Mouse (Mus musculus) midbrain, postnatal 0 days (tissue): ENCODE data around the gene Dnm2. TPM values are rescaled to one million over a fixed set of nuclear protein-coding genes. Genes with fewer than 3 reads are reported as not detected.

ENCODE experiments used
- ATAC-seq: fragments of 200-750 bp; cut with Nextera tagmentation; 2 replicates; pipeline ENCODE4 v1.8.0; 2017; ENCODE audit warnings: moderate number of reproducible peaks, mild to moderate bottlenecking, moderate TSS enrichment, moderate library complexity; ENCODE audit not compliant: low FRiP score
- DNase-seq: peaks from one replicate; pipeline ENCODE4 v3.0.0-alpha.2; 2015; ENCODE audit warnings: low spot score
- H3K27ac ChIP-seq: fragments of 300-500 bp; sonication (generic); 2 replicates; pipeline ENCODE4 v1.5.1; 2014; ENCODE audit warnings: low read depth, mild to moderate bottlenecking, low read length, mixed read lengths
- H3K27me3 ChIP-seq: fragments of 300-500 bp; sonication (generic); 2 replicates; pipeline ENCODE4 v1.6.1; 2014; ENCODE audit warnings: low read length, control low read depth, mixed read lengths; ENCODE audit not compliant: insufficient read depth
- H3K36me3 ChIP-seq: fragments of 300-500 bp; sonication (generic); 2 replicates; pipeline ENCODE4 v1.6.1; 2014; ENCODE audit warnings: low read length, control low read depth, mixed read lengths; ENCODE audit not compliant: insufficient read depth
- H3K4me1 ChIP-seq: fragments of 300-500 bp; sonication (generic); 2 replicates; pipeline ENCODE4 v1.6.1; 2014; ENCODE audit warnings: mild to moderate bottlenecking, control low read depth, antibody characterized with exemption, low read length, mixed read lengths; ENCODE audit not compliant: insufficient read depth
- H3K4me2 ChIP-seq: fragments of 300-500 bp; sonication (generic); 2 replicates; pipeline ENCODE4 v1.6.1; 2014; ENCODE audit warnings: low read depth, mild to moderate bottlenecking, low read length, mixed read lengths; ENCODE audit not compliant: poor library complexity, severe bottlenecking
- H3K4me3 ChIP-seq: fragments of 300-500 bp; sonication (generic); 2 replicates; pipeline ENCODE4 v1.5.1; 2014; ENCODE audit warnings: low read depth, mild to moderate bottlenecking, low read length, moderate library complexity
- H3K9ac ChIP-seq: fragments of 300-500 bp; sonication (generic); replicated peaks from 2 replicates; pipeline ENCODE4 v1.6.1; 2014; ENCODE audit warnings: mild to moderate bottlenecking, low read length, moderate library complexity, mixed read lengths; ENCODE audit not compliant: poor library complexity, severe bottlenecking
- H3K9me3 ChIP-seq: fragments of 300-500 bp; sonication (generic); 2 replicates; pipeline ENCODE4 v1.6.1; 2016; ENCODE audit warnings: low read length, control low read depth
- CTCF ChIP-seq: IDR thresholded peaks from 2 replicates; pipeline ENCODE4 v1.5.1; 2016; ENCODE audit warnings: antibody characterized with exemption, mild to moderate bottlenecking
- WGBS: fragments of 180-500 bp; shearing (Covaris S2); extraction: QIAGEN DNeasy Blood & Tissue Kit; methylation state at CpG from one replicate; pipeline ENCODE4 v1.1.7; 2014; 5-methylcytosine and 5-hydroxymethylcytosine counted together
- polyA plus RNA-seq: library from polyadenylated mRNA; unstranded; fragments of >200 nt; fragmentation: Nextera tagmentation; extraction: Ambion mirVana; gene quantifications from 2 replicates; pipeline ENCODE4 v1.2.1, GENCODE M21; 2015
- total RNA-seq: library from RNA; depleted of rRNA; stranded (reverse); fragments of >200 nt; gene quantifications from 2 replicates; pipeline ENCODE4 v1.2.3, GENCODE M21; 2014; rRNA removed

Gene Dnm2
- 67.8 and 69.2 TPM in 2 replicates for total RNA-seq
- polyA plus RNA-seq = 52.8 and 59.2 TPM in 2 replicates

GRCm38 (mm10) chr9:21424631-21425555 lies at the start of gene Dnm2:
Gene Dnm2, plus strand, starts transcription at chr9:21424908.
- TF ChIP-seq CTCF = no peak
- no peaks in the 10 kb centered on the region for H3K27me3 ChIP-seq
- ATAC-seq = peak; percentile 98

GRCm38 (mm10) chr9:21379195-21379594 lies 45.5 kb upstream of the Dnm2 start:
- H3K4me2 ChIP-seq = no peak overlapping the region
- no peaks in the 10 kb centered on the region for H3K9me3 ChIP-seq
- H3K36me3 ChIP-seq = peaks cover 2% of the 10 kb centered on the region; the same call in 1 of the 2 replicates
- no peak for DNase-seq
- no peak for ATAC-seq
- H3K4me3 ChIP-seq = no peak overlapping the region
- H3K4me1 ChIP-seq = no peaks in the 10 kb centered on the region
- H3K27me3 ChIP-seq = no peaks in the 10 kb centered on the region
- no peak overlapping the region for H3K27ac ChIP-seq
- no peak overlapping the region for H3K9ac ChIP-seq
- WGBS = 86% methylated on average over 3 of the region's 3 CpGs
- TF ChIP-seq CTCF = no peak

More at GRCm38 (mm10) chr9:21424631-21425555, at the start of gene Dnm2:
- H3K4me3 ChIP-seq = peak within 1 kb of the TSS; percentile 97
- peak within 1 kb of the TSS; percentile 69 for H3K4me2 ChIP-seq
- peak; percentile 99 for DNase-seq
- WGBS = 0% methylated on average over 81 of the region's 82 CpGs
- peak within 1 kb of the TSS; percentile 96 for H3K9ac ChIP-seq
- peaks cover 11% of the 10 kb centered on the region for H3K36me3 ChIP-seq
- H3K4me1 ChIP-seq = peaks cover 14% of the 10 kb centered on the region
- H3K9me3 ChIP-seq = no peaks in the 10 kb centered on the region
- H3K27ac ChIP-seq = peak within 1 kb of the TSS; percentile 79

GRCm38 (mm10) chr9:21380868-21381267 lies 43.8 kb upstream of the Dnm2 start:
- Histone ChIP-seq H3K9ac (no peak overlapping the region), H3K4me3 (no peak overlapping the region), H3K27me3 (no peaks in the 10 kb centered on the region), H3K4me1 (no peaks in the 10 kb centered on the region), H3K9me3 (no peaks in the 10 kb centered on the region), H3K27ac (no peak overlapping the region), H3K4me2 (no peak overlapping the region), H3K36me3 (peaks cover 2% of the 10 kb centered on the region; the same call in 1 of the 2 replicates)
- ATAC-seq = no peak
- DNase-seq = no peak
- no peak for TF ChIP-seq CTCF

GRCm38 (mm10) chr9:21383966-21384365 lies 40.7 kb upstream of the Dnm2 start:
- ATAC-seq (no peak), DNase-seq (no peak)
- Histone ChIP-seq H3K4me1 (no peaks in the 10 kb centered on the region), H3K4me3 (no peak overlapping the region), H3K27ac (no peak overlapping the region), H3K9ac (no peak overlapping the region), H3K4me2 (no peak overlapping the region), H3K27me3 (no peaks in the 10 kb centered on the region), H3K9me3 (no peaks in the 10 kb centered on the region), H3K36me3 (peaks cover 12% of the 10 kb centered on the region; the same call in 1 of the 2 replicates)
- TF ChIP-seq CTCF = no peak

- no peak overlapping the region for H3K4me2 ChIP-seq
- DNase-seq (no peak), ATAC-seq (no peak)
- no peaks in the 10 kb centered on the region for H3K4me1 ChIP-seq
- H3K9me3 ChIP-seq = no peaks in the 10 kb centered on the region
- no peak overlapping the region for H3K4me3 ChIP-seq
- TF ChIP-seq CTCF = no peak
- H3K27ac ChIP-seq = no peak overlapping the region
- no peaks in the 10 kb centered on the region for H3K27me3 ChIP-seq
- 80% methylated on average over 10 of the region's 10 CpGs for WGBS
- H3K9ac ChIP-seq = no peak overlapping the region
- H3K36me3 ChIP-seq = peaks cover 83% of the 10 kb centered on the region
Observed at GRCm38 (mm10) chr9:21392646-21393175, 32.0 kb upstream of the Dnm2 start.

- Histone ChIP-seq H3K9me3 (no peaks in the 10 kb centered on the region), H3K4me2 (no peak overlapping the region), H3K9ac (no peak overlapping the region), H3K4me1 (no peaks in the 10 kb centered on the region), H3K36me3 (peaks cover 93% of the 10 kb centered on the region), H3K27ac (no peak overlapping the region), H3K27me3 (no peaks in the 10 kb centered on the region), H3K4me3 (no peak overlapping the region)
- TF ChIP-seq CTCF = no peak
- WGBS = 91% methylated on average over 3 of the region's 3 CpGs
- no peak for DNase-seq
- no peak for ATAC-seq
Observed at GRCm38 (mm10) chr9:21395692-21396091, 29.0 kb upstream of the Dnm2 start.
